Mouse (Mus musculus): Measurements from ENCODE around the gene Usp35.

GRCm38 (mm10) chr7:97346111-97346821 is 14.4 kb upstream of the Usp35 start:
- TF ChIP-seq POLR2A (IDR thresholded peaks at IDR 0.05; ENCODE audit: borderline replicate concordance, control insufficient read depth, low read depth, low read length) (no peak), CTCF (IDR thresholded peaks at IDR 0.05; ENCODE audit: control insufficient read depth, insufficient read depth, low read length) (no peak)
